Mouse (Mus musculus) limb, embryonic 13.5 days (tissue): ENCODE measurements at regions not wholly inside any gene's neighbourhood (a gene's known extent, or its start where the extent isn't known, plus 50 kb on each side); places are given as distances from the start of the nearest gene placed in this dataset.
A peak's percentile ranks its signal among the peaks of the same experiment; 100 is the strongest.

Source experiments
- ATAC-seq: fragments of 200-750 bp; cut with Nextera tagmentation; 2 replicates; pipeline ENCODE4 v1.8.0; 2017; ENCODE audit warnings: low read depth, moderate number of reproducible peaks, moderate TSS enrichment; ENCODE audit not compliant: low FRiP score
- H3K27ac ChIP-seq: fragments of 300-500 bp; sonication (generic); 2 replicates; pipeline ENCODE4 v1.5.1; 2015; ENCODE audit warnings: inconsistent platforms, mild to moderate bottlenecking, moderate library complexity
- H3K27me3 ChIP-seq: fragments of 300-500 bp; sonication (generic); 2 replicates; pipeline ENCODE4 v1.6.1; 2015; ENCODE audit warnings: mild to moderate bottlenecking, inconsistent platforms
- H3K36me3 ChIP-seq: fragments of 300-500 bp; sonication (generic); 2 replicates; pipeline ENCODE4 v1.6.1; 2015; ENCODE audit warnings: inconsistent platforms, mild to moderate bottlenecking, moderate library complexity
- H3K4me1 ChIP-seq: fragments of 300-500 bp; sonication (generic); 2 replicates; pipeline ENCODE4 v1.6.1; 2015; ENCODE audit warnings: inconsistent platforms
- H3K4me2 ChIP-seq: fragments of 300-500 bp; sonication (generic); replicated peaks from 2 replicates; pipeline ENCODE4 v1.6.1; 2015; ENCODE audit warnings: inconsistent platforms, mild to moderate bottlenecking, moderate library complexity
- H3K4me3 ChIP-seq: fragments of 300-500 bp; sonication (generic); 2 replicates; pipeline ENCODE4 v1.5.1; 2015; ENCODE audit warnings: moderate library complexity, mild to moderate bottlenecking, inconsistent platforms
- H3K9ac ChIP-seq: fragments of 300-500 bp; sonication (generic); 2 replicates; pipeline ENCODE4 v1.6.1; 2015; ENCODE audit warnings: mild to moderate bottlenecking, inconsistent platforms
- H3K9me3 ChIP-seq: fragments of 300-500 bp; sonication (generic); 2 replicates; pipeline ENCODE4 v1.6.1; 2016; ENCODE audit warnings: inconsistent platforms
- WGBS: fragments of 180-500 bp; shearing (Covaris S2); methylation state at CpG from one replicate; pipeline ENCODE4 v1.1.7; 2015; 5-methylcytosine and 5-hydroxymethylcytosine counted together

DNA sequence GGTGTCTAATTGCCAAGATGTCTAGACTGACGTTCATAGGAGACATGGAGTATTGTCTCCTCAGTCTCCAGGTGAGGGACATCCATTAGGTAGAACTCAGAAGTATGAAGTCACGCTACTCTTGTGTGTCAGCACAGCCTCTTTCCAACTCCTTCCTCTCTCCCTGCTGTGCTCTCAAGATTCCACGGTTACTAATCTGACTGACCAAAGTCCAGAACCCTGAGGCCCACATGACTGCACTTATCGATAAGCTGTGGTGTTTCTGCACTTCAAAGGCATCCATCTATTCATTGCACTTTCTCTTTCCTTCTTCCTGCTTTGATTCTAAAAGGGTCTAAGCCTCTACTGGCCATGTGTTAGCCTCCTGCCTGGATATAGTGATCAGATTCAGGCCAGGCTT is 107.4 kb upstream of the Neo1 start:
- Histone ChIP-seq H3K36me3 (no peaks in the 10 kb centered on the region), H3K9me3 (no peaks in the 10 kb centered on the region), H3K9ac (no peak overlapping the region), H3K4me1 (no peaks in the 10 kb centered on the region), H3K27ac (no peak overlapping the region), H3K4me2 (no peak overlapping the region), H3K4me3 (no peak overlapping the region), H3K27me3 (no peaks in the 10 kb centered on the region)
- 83% methylated on average over 4 of the region's 4 CpGs for WGBS
- ATAC-seq = no peak

DNA sequence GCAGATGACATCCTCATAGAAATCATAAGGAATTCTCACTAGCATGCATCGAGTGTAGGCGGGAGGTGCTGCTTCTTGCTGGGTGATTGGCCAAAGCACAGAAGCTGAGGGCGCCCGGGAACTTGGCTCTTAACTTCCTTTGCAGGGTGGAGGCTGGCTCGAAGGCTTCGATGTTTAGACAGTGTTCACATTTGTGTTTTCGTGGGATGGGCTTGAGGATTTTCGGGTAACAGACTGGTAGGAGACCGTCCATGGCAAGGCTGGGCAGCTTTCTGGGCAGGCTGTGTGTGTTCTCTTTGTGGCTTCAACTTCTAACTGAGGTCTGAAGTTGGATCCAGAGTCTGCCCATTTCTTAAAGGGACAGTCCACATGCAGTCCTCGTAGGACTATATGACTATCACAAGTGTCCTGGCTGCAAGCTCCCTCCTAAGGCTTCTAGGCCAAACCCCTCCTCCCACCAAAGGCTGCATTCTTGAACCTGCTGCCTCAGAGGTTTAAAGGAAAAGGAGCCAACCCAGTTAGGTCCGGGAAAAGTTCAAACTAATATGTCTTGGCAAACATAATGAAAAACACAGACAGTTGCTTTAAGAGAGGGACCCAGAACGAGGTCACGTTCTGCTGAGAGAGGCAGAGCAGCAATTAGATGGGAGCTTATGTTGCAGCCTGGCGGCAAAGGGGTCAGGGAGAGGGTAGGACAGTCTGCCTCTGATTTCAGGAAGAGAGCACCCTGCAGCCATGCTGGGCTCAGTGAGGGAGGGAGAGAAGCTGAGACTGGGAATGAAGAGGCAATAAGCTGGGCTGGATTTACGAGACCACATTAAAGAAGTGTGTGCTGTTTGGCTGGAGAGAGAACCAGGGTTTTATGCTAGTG is 98.2 kb upstream of the Neo1 start:
- Histone ChIP-seq H3K27ac (peak overlapping the region; percentile 86), H3K9me3 (no peaks in the 10 kb centered on the region), H3K9ac (peak overlapping the region; percentile 39; the same call in 1 of the 2 replicates), H3K27me3 (no peaks in the 10 kb centered on the region), H3K4me1 (peaks cover 28% of the 10 kb centered on the region), H3K36me3 (no peaks in the 10 kb centered on the region), H3K4me3 (no peak overlapping the region), H3K4me2 (peak overlapping the region; percentile 45)
- 13% methylated on average over 15 of the region's 15 CpGs for WGBS
- ATAC-seq = peak; percentile 91

DNA sequence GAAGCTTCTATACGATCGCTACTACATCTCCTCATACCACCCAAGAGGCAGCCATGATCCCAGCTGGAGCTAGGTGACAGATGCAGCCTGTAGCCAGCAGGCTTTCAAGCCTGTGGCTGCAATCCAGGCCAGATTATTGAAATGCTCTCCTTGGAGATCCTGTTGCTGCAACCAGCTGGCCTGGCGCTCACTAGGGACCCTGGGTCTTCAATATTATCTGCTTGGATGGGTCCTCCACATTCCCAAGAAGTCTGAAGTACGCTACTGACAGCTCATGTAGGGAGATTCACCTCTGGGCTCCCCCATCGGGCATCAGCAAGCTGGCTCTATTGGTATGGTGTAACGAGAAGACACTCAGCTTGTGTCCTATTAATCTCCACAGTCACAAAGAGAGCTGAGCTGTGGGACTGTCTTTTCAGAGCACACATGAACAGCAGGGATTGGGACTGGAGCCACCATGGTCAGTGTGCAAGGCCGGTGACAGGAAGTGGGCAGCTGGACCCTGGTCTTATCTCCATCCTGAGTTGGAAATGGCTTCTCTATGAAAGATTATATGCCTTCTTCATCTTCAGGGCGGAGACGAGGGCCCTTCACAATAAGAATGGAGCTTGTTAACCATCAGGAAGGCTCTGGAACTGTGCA is 93.6 kb upstream of the Neo1 start:
- Histone ChIP-seq H3K4me3 (no peak overlapping the region), H3K27ac (no peak overlapping the region), H3K27me3 (no peaks in the 10 kb centered on the region), H3K4me2 (no peak overlapping the region), H3K4me1 (peaks cover 20% of the 10 kb centered on the region), H3K36me3 (no peaks in the 10 kb centered on the region), H3K9ac (no peak overlapping the region), H3K9me3 (no peaks in the 10 kb centered on the region)
- 82% methylated on average over 9 of the region's 9 CpGs for WGBS
- ATAC-seq = no peak

DNA sequence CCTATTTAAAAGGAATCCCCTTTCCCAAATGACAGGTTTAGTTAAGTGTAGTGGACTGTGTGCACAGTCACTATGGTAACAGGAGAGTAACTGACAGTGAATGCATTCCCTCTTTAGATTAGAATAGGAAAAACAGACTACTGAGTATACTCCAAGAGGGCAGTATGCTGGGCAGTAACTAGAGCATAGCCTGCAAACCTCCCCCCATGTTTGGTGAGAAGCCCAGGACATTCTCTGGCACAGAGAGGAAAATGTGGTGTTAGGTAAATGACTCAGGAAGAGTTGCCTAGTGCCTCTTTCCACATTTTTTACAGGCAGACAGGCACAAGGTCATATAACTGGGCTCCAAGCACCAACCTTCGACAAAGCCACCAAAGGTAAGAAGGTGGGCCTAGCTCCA is 93.0 kb upstream of the Neo1 start:
- no peak overlapping the region for H3K27ac ChIP-seq
- H3K9me3 ChIP-seq = no peaks in the 10 kb centered on the region
- no peaks in the 10 kb centered on the region for H3K27me3 ChIP-seq
- peaks cover 14% of the 10 kb centered on the region for H3K4me1 ChIP-seq
- WGBS = 75% methylated on average over 1 of the region's 1 CpGs
- no peaks in the 10 kb centered on the region for H3K36me3 ChIP-seq
- H3K4me3 ChIP-seq = no peak overlapping the region
- no peak for ATAC-seq
- no peak overlapping the region for H3K4me2 ChIP-seq
- no peak overlapping the region for H3K9ac ChIP-seq

DNA sequence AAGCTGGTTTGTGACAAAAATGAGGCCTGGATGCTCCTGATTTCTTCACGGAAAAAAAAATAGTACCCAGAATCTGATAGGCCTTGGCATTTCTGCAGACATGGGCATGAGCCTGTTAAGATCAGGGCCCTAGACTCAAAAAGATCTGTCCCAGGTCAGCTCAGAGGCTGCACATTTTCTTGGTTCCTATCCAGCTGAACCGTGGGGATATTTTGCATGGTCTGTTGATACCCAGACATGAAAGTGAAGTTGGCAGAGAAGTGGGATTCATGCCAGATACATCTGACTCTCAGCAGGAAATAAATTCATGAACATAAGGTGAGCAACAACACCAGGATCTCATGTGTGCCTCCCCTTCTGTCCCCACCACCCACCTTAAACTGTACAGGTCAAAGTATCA is 91.8 kb upstream of the Neo1 start:
- WGBS = 72% methylated on average over 2 of the region's 2 CpGs
- no peaks in the 10 kb centered on the region for H3K9me3 ChIP-seq

DNA sequence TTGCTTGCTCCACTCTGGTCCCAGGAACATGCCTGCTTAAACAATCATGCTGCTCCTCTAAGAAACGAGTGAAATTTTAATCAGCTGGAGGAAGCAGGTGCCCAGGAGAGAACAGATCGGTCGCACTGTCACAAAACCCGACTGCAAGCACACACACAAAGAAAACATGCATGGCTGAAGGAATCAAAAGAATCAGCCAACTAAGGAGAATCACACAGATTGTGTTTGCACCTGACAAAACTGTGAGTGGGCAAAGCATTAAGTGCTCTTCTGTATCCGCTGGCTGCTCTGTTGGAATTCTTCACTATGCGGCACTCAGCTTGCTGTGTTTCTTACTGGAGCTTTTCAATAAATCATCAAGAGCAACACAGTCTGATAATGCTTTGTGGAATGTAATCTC is 89.6 kb upstream of the Neo1 start:
- no peak overlapping the region for H3K9ac ChIP-seq
- no peaks in the 10 kb centered on the region for H3K9me3 ChIP-seq
- H3K27ac ChIP-seq = no peak overlapping the region
- no peaks in the 10 kb centered on the region for H3K27me3 ChIP-seq
- no peak for ATAC-seq
- no peaks in the 10 kb centered on the region for H3K4me1 ChIP-seq
- H3K36me3 ChIP-seq = no peaks in the 10 kb centered on the region
- no peak overlapping the region for H3K4me3 ChIP-seq
- 73% methylated on average over 6 of the region's 6 CpGs for WGBS
- no peak overlapping the region for H3K4me2 ChIP-seq

More for the DNA sequence above, 91.8 kb upstream of the Neo1 start:
- Histone ChIP-seq H3K4me3 (no peak overlapping the region), H3K9ac (no peak overlapping the region), H3K27me3 (no peaks in the 10 kb centered on the region), H3K4me1 (peaks cover 2% of the 10 kb centered on the region; the same call in 1 of the 2 replicates), H3K27ac (no peak overlapping the region), H3K36me3 (no peaks in the 10 kb centered on the region), H3K4me2 (no peak overlapping the region)
- ATAC-seq = no peak

DNA sequence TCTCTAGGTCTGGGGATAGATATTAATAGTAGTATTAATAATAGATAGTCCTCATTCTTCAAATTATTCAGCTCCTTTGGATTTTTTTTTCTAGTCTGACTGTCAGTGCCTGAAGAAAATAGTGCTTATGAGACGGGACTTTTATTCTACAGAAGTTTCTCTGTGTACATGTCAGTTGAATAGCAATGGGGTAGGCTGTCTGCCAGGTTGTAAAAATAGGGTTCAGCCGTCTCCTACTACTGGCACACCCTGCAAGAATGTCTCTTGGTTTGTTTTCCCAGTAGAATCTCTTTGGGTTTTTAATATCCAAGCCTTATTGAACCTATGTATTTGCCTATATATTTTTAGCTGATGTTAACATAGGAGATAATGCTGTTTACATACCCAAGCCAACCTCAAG is 80.3 kb upstream of the Neo1 start:
- Histone ChIP-seq H3K27ac (no peak overlapping the region), H3K4me1 (no peaks in the 10 kb centered on the region), H3K36me3 (no peaks in the 10 kb centered on the region), H3K4me3 (no peak overlapping the region), H3K4me2 (no peak overlapping the region), H3K9me3 (no peaks in the 10 kb centered on the region), H3K9ac (no peak overlapping the region), H3K27me3 (no peaks in the 10 kb centered on the region)
- ATAC-seq = no peak
- WGBS = 29% methylated on average over 2 of the region's 2 CpGs

DNA sequence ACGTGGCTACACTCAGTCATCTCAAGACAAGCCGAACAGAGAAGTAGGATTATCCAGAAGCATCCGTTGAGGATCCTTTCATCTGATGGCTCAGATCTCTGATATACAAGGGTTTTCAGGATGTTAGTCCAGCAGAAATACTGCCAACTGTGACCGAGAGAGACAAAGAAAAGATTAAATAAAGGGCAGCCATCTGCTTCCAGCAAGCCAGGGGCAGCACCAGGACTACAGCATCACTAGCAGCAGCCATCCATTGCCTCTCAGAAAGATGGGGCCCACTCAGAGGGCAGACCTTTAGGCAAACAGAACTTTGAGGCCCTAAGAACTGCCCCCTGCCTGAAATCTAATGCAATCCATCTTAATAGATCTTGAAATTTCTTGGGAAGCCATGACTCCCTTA is 77.6 kb upstream of the Neo1 start:
- H3K4me2 ChIP-seq = no peak overlapping the region

DNA sequence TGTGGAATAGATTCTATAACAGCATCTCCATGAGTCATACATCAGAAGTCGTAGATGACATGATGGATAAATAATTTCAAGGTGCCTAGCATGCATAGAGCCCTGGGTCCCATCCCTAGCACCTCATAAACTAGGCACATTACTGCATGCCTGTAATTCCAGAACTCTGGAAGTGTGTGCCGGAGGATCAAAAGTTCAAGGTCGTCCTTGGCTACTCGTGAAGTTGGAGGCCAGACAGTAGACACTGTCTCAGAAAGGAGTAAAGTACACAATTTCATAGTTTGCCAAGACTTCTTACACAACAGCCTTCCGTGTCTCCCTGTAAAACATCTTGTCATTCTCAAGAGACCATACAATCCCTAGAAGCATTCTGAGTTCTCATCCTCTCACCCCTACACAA is 63.5 kb upstream of the Neo1 start:
- no peaks in the 10 kb centered on the region for H3K9me3 ChIP-seq
- no peaks in the 10 kb centered on the region for H3K36me3 ChIP-seq
- no peak overlapping the region for H3K4me3 ChIP-seq
- H3K27ac ChIP-seq = no peak overlapping the region
- H3K27me3 ChIP-seq = no peaks in the 10 kb centered on the region
- no peak overlapping the region for H3K9ac ChIP-seq
- peaks cover 27% of the 10 kb centered on the region for H3K4me1 ChIP-seq
- no peak overlapping the region for H3K4me2 ChIP-seq
- 56% methylated on average over 5 of the region's 5 CpGs for WGBS
- ATAC-seq = no peak

More for the DNA sequence above, 77.6 kb upstream of the Neo1 start:
- H3K4me1 ChIP-seq = no peaks in the 10 kb centered on the region
- H3K27me3 ChIP-seq = no peaks in the 10 kb centered on the region
- 65% methylated on average over 4 of the region's 4 CpGs for WGBS
- no peak overlapping the region for H3K9ac ChIP-seq
- H3K36me3 ChIP-seq = no peaks in the 10 kb centered on the region
- H3K4me3 ChIP-seq = no peak overlapping the region
- no peaks in the 10 kb centered on the region for H3K9me3 ChIP-seq
- no peak overlapping the region for H3K27ac ChIP-seq
- no peak for ATAC-seq

DNA sequence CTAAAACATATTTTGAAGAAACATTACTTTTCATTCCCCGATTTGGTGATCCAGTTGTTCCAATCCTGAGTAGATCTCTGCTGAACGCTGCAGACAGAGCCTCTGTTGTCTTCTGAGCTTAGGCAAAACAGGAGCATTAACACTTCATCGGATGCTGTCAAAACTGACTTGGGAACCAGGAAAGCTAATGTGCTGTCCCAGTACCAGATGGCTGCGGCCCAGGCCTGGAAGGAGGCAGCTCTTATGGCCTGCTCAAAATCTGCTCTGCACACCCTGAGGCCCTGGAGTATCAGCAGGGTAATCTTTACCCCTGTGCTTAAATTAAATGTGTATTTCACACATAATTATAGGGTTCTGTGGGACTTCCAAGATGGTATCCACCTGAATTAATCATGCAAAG is 61.3 kb upstream of the Neo1 start:
- peaks cover 33% of the 10 kb centered on the region for H3K4me1 ChIP-seq
- H3K36me3 ChIP-seq = no peaks in the 10 kb centered on the region
- H3K27me3 ChIP-seq = no peaks in the 10 kb centered on the region
- 41% methylated on average over 4 of the region's 4 CpGs for WGBS
- H3K4me3 ChIP-seq = no peak overlapping the region
- H3K4me2 ChIP-seq = no peak overlapping the region
- H3K9me3 ChIP-seq = no peaks in the 10 kb centered on the region
- ATAC-seq = no peak
- peak overlapping the region; percentile 22; the same call in 1 of the 2 replicates for H3K27ac ChIP-seq
- H3K9ac ChIP-seq = no peak overlapping the region

DNA sequence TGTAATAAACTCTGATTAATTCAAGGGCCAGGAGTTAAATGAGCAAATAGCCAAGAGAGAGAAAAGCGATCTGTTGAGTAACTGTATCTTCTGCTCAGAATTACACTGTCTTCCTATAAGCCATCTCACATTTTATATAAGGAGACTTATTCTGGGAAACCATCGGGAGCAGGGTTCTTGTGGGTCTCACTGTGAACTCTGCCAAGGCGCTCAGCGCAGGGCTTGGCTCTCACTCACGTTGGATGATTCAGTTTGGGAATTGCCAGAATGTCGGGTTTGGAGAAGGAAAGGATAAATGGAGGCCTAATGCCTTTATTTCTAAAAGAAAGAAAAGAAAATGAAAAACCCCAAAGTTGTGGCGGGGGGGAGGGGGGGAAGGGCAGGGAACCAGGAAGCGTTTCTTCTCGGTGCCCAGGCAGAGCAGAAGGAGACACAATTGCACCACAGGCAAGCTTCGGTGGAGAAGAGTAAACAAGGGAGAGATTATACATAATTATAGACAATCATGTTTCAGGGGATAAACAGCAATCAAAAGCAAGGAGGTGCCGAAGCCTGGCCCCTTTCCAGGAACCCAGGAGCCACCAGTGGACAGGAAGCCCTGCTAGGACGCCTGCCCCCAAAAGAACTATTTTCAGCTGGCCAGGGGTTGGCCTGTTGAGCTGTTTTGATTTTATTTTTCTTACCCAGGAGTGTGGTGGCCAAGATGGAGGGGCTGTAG is 60.5 kb upstream of the Neo1 start:
- Histone ChIP-seq H3K4me2 (no peak overlapping the region), H3K36me3 (no peaks in the 10 kb centered on the region), H3K4me3 (no peak overlapping the region), H3K27me3 (no peaks in the 10 kb centered on the region), H3K4me1 (peaks cover 33% of the 10 kb centered on the region), H3K9ac (no peak overlapping the region), H3K9me3 (no peaks in the 10 kb centered on the region), H3K27ac (no peak overlapping the region)
- 57% methylated on average over 12 of the region's 12 CpGs for WGBS
- no peak for ATAC-seq

DNA sequence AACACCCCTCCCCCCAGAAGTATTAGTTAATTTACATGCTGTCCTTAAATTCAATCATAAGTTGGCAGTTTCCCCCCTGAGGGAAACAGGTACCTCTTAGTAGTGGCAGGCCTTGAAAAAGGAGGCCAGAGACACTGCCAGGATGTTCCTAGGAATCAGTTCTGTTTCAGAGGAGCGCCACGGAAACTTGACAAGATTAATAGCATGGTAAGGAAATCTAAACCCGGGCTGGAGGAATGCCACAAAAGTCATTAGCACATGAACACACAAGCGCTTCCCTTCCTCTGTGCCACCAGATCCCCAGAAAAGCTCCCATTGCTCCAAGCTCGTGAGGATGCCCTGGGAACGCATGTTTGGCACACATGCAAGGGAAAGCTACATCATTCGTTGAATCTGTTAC is 59.4 kb upstream of the Neo1 start:
- Histone ChIP-seq H3K4me1 (peaks cover 33% of the 10 kb centered on the region), H3K9ac (no peak overlapping the region), H3K9me3 (no peaks in the 10 kb centered on the region), H3K4me3 (no peak overlapping the region), H3K36me3 (no peaks in the 10 kb centered on the region), H3K4me2 (no peak overlapping the region), H3K27me3 (no peaks in the 10 kb centered on the region), H3K27ac (no peak overlapping the region)
- 76% methylated on average over 7 of the region's 7 CpGs for WGBS
- no peak for ATAC-seq
